Mouse (Mus musculus): ENCODE measurements at regions not wholly inside any gene's neighbourhood (a gene's known extent, or its start where the extent isn't known, plus 50 kb on each side); places are given as distances from the start of the nearest gene placed in this dataset.

DNA sequence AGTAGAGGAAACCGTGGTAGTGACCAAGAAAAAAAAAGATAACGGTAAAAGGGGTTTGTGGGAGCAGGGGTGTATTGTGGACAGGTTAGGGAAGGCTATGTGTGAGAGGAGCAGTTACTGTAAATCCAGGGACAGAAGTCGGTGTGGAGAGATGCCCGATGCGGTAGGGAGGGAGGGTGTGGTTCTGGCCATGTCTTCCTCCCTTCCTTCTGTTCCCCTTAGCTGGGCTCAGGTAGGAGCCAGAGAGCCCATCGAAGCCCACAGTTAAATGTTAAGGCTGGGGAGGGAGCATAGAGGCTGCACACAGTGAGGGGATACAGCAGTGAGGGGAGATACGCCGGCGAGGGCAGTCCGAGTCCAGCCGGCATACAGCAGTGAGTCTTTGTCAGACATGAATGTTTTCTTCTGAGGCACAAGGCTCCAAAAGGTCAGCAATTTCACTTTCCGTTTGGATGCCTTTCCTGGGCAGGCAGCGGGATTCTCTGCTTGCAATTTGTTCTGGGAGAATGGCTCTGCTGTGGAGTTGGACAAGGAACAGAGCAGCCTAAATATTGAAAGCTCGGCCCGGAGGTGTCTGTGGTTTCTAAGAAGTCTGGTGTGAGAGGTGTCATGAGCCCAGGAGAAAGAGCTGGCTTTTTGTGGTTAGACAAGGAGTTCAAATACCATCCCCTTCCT, 244.5 kb downstream of the Hhipl2 start:
- no peak for TF ChIP-seq CTCF (IDR thresholded peaks at IDR 0.05; ENCODE audit: low read depth, low read length)
- TF ChIP-seq POLR2A (IDR thresholded peaks at IDR 0.05; ENCODE audit: borderline replicate concordance, low read depth, low read length) = no peak

All from bone marrow macrophage, adult 2 months (primary cell).